Mouse (Mus musculus): ENCODE measurements around the gene Maml1. TPM values are rescaled to one million over a fixed set of nuclear protein-coding genes. Genes with fewer than 3 reads are reported as not detected.

Gene Maml1
- polyA plus RNA-seq, 1 experiment from 2014 or later: 6.0 TPM

- Histone ChIP-seq H3K9me3 (replicated peaks; ENCODE audit: low read length) (no peaks in the 10 kb centered on the region), H3K4me1 (replicated peaks; ENCODE audit: insufficient read depth, low read length) (peaks cover 9% of the 10 kb centered on the region), H3K27ac (no peak overlapping the region), H3K27me3 (ENCODE audit: insufficient read depth, low read length) (no peaks in the 10 kb centered on the region), H3K9ac (ENCODE audit: low read depth, low read length) (no peak overlapping the region), H3K4me3 (replicated peaks; ENCODE audit: low read depth, low read length) (no peak overlapping the region), H3K36me3 (ENCODE audit: insufficient read depth, low read length) (peaks cover 44% of the 10 kb centered on the region), H3K4me2 (ENCODE audit: low read length) (no peak overlapping the region)
- TF ChIP-seq CTCF (IDR thresholded peaks at IDR 0.05; ENCODE audit: low read depth): no peak
- no peak for DNase-seq (ENCODE audit: low spot score)
- no peak for ATAC-seq (replicated peaks; ENCODE audit: low FRiP score, low read depth)
- WGBS: 90% methylated on average over 5 of the region's 5 CpGs
These were observed 84.1 kb downstream of the Maml1 start for GRCm38 (mm10) chr11:50208039-50208438.

DNA sequence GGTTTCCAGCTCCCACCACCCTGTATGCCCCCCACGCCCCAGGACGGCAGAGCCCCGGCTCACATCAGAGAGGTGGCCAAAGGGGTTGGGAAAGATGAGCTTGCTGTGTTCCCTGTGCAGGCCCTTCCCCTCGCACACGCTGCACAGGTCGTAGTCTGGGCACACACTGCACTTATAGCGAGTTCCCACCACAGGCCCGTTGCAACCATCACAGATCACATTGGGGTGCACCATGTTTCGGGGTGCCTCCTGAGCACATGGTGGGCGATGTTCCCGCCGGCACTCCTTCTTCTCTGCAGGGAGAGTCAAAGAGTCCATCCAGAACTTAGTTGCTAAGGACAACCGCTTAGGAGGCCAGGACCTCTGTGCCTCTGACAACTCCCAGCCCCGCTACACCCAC lies 84.8 kb downstream of the Maml1 start:
- 96% methylated on average over 14 of the region's 14 CpGs for WGBS

GRCm38 (mm10) chr11:50206037-50206436 lies 86.1 kb downstream of the Maml1 start:
- no peak overlapping the region for H3K9ac ChIP-seq (ENCODE audit: low read depth, low read length)
- TF ChIP-seq CTCF (IDR thresholded peaks at IDR 0.05; ENCODE audit: low read depth): no peak
- no peak overlapping the region for H3K4me3 ChIP-seq (replicated peaks; ENCODE audit: low read depth, low read length)
- peaks cover 4% of the 10 kb centered on the region for H3K4me1 ChIP-seq (replicated peaks; ENCODE audit: insufficient read depth, low read length)
- DNase-seq (ENCODE audit: low spot score) (no peak), ATAC-seq (replicated peaks; ENCODE audit: low FRiP score, low read depth) (no peak)
- H3K36me3 ChIP-seq (ENCODE audit: insufficient read depth, low read length): peaks cover 63% of the 10 kb centered on the region
- no peak overlapping the region for H3K4me2 ChIP-seq (ENCODE audit: low read length)
- 85% methylated on average over 2 of the region's 2 CpGs for WGBS
- no peaks in the 10 kb centered on the region for H3K27me3 ChIP-seq (ENCODE audit: insufficient read depth, low read length)
- no peaks in the 10 kb centered on the region for H3K9me3 ChIP-seq (replicated peaks; ENCODE audit: low read length)
- no peak overlapping the region for H3K27ac ChIP-seq

More for the DNA sequence above, 84.8 kb downstream of the Maml1 start:
- Histone ChIP-seq H3K27me3 (ENCODE audit: insufficient read depth, low read length) (no peaks in the 10 kb centered on the region), H3K9me3 (replicated peaks; ENCODE audit: low read length) (no peaks in the 10 kb centered on the region), H3K4me2 (ENCODE audit: low read length) (no peak overlapping the region), H3K27ac (no peak overlapping the region), H3K36me3 (ENCODE audit: insufficient read depth, low read length) (peaks cover 50% of the 10 kb centered on the region), H3K9ac (ENCODE audit: low read depth, low read length) (no peak overlapping the region), H3K4me3 (replicated peaks; ENCODE audit: low read depth, low read length) (no peak overlapping the region), H3K4me1 (replicated peaks; ENCODE audit: insufficient read depth, low read length) (peaks cover 5% of the 10 kb centered on the region)
- DNase-seq (ENCODE audit: low spot score) (no peak), ATAC-seq (replicated peaks; ENCODE audit: low FRiP score, low read depth) (no peak)
- no peak for TF ChIP-seq CTCF (IDR thresholded peaks at IDR 0.05; ENCODE audit: low read depth)

Small RNAs within 50 kb of the gene (microRNA-seq; reads per million reads assigned to microRNA genes)
- not detected for gene Mir6919

Other genes with a start within 250 kb of the Maml1 start
- gene Tbc1d9b, start 160.9 kb downstream of the Maml1 start, polyA plus RNA-seq (2015; fragmentation: Nextera tagmentation; extraction: Ambion mirVana): 28.5 and 30.3 TPM in 2 replicates
- gene Mrnip, start 117.9 kb downstream of the Maml1 start, polyA plus RNA-seq (2015; fragmentation: Nextera tagmentation; extraction: Ambion mirVana): 20.8 and 22.9 TPM in 2 replicates
- 326 and 333 TPM in 2 replicates for gene Sqstm1, start 81.5 kb downstream of the Maml1 start, polyA plus RNA-seq (2015; fragmentation: Nextera tagmentation; extraction: Ambion mirVana)
- gene Mgat4b, start 81.4 kb downstream of the Maml1 start, polyA plus RNA-seq (2015; fragmentation: Nextera tagmentation; extraction: Ambion mirVana): 53.4 and 62.1 TPM in 2 replicates
- gene Ltc4s, start 53.7 kb downstream of the Maml1 start, polyA plus RNA-seq (2015; fragmentation: Nextera tagmentation; extraction: Ambion mirVana): 8.5 and 9.6 TPM in 2 replicates
- 302 and 330 TPM in 2 replicates for gene Canx, start 33.4 kb upstream of the Maml1 start, polyA plus RNA-seq (2015; fragmentation: Nextera tagmentation; extraction: Ambion mirVana)
- gene Cby3, start 62.2 kb upstream of the Maml1 start, polyA plus RNA-seq (2015; fragmentation: Nextera tagmentation; extraction: Ambion mirVana): 1.4 and 1.5 TPM in 2 replicates
- 294 and 309 TPM in 2 replicates for gene Hnrnph1, start 84.7 kb upstream of the Maml1 start, polyA plus RNA-seq (2015; fragmentation: Nextera tagmentation; extraction: Ambion mirVana)
- 29.0 and 31.7 TPM in 2 replicates for gene Rufy1, start 138.8 kb upstream of the Maml1 start, polyA plus RNA-seq (2015; fragmentation: Nextera tagmentation; extraction: Ambion mirVana)

Data from kidney, postnatal 0 days (tissue).